Mouse (Mus musculus) limb, embryonic 11.5 days (tissue): ENCODE data around the gene Tor1a. TPM values are rescaled to one million over a fixed set of nuclear protein-coding genes. Genes with fewer than 3 reads are reported as not detected.
"Not testable (repeated sequence)": the region's sequence is repeated elsewhere in the genome, so short reads cannot be mapped to it uniquely, and the experiment has no call there.

Experiments used
- ATAC-seq: fragments of 200-750 bp; cut with Nextera tagmentation; 2 replicates; pipeline ENCODE4 v1.8.0; 2017; ENCODE audit warnings: low read depth; ENCODE audit not compliant: insufficient number of reproducible peaks, low FRiP score, low TSS enrichment
- DNase-seq: peaks from one replicate; pipeline ENCODE4 v3.0.0-alpha.2; 2015; ENCODE audit warnings: low spot score
- H3K27ac ChIP-seq: fragments of 300-500 bp; sonication (generic); replicated peaks from 2 replicates; pipeline ENCODE4 v1.5.1; 2014; ENCODE audit warnings: low read depth, mild to moderate bottlenecking, low read length
- H3K27me3 ChIP-seq: fragments of 300-500 bp; sonication (generic); 2 replicates; pipeline ENCODE4 v1.6.1; 2014; ENCODE audit warnings: mild to moderate bottlenecking, low read length, mixed read lengths; ENCODE audit not compliant: control insufficient read depth, insufficient read depth
- H3K36me3 ChIP-seq: fragments of 300-500 bp; sonication (generic); 2 replicates; pipeline ENCODE4 v1.6.1; 2014; ENCODE audit warnings: mild to moderate bottlenecking, low read length, moderate library complexity, mixed read lengths; ENCODE audit not compliant: control insufficient read depth, insufficient read depth
- H3K4me1 ChIP-seq: fragments of 300-500 bp; sonication (generic); 2 replicates; pipeline ENCODE4 v1.6.1; 2014; ENCODE audit warnings: low read length, mixed read lengths; ENCODE audit not compliant: control insufficient read depth, insufficient read depth
- H3K4me2 ChIP-seq: fragments of 300-500 bp; sonication (generic); 2 replicates; pipeline ENCODE4 v1.6.1; 2014; ENCODE audit warnings: low read depth, mild to moderate bottlenecking, moderate library complexity; ENCODE audit not compliant: severe bottlenecking
- H3K4me3 ChIP-seq: fragments of 300-500 bp; sonication (generic); 2 replicates; pipeline ENCODE4 v1.5.1; 2014; ENCODE audit warnings: low read depth, low read length
- H3K9ac ChIP-seq: fragments of 300-500 bp; sonication (generic); 2 replicates; pipeline ENCODE4 v1.6.1; 2014; ENCODE audit warnings: mild to moderate bottlenecking, low read length
- H3K9me3 ChIP-seq: fragments of 300-500 bp; sonication (generic); 2 replicates; pipeline ENCODE4 v1.6.1; 2016; ENCODE audit warnings: low read length; ENCODE audit not compliant: control insufficient read depth
- WGBS: fragments of 180-500 bp; shearing (Covaris S2); extraction: QIAGEN DNeasy Blood & Tissue Kit; methylation state at CpG from one replicate; pipeline ENCODE4 v1.1.7; 2014; 5-methylcytosine and 5-hydroxymethylcytosine counted together
- polyA plus RNA-seq: library from polyadenylated mRNA; unstranded; fragments of >200 nt; fragmentation: Nextera tagmentation; extraction: Ambion mirVana; gene quantifications from 2 replicates; pipeline ENCODE4 v1.2.1, GENCODE M21; 2014

Gene Tor1a
- polyA plus RNA-seq, 1 experiment from 2014 or later, result 83.5 TPM

DNA sequence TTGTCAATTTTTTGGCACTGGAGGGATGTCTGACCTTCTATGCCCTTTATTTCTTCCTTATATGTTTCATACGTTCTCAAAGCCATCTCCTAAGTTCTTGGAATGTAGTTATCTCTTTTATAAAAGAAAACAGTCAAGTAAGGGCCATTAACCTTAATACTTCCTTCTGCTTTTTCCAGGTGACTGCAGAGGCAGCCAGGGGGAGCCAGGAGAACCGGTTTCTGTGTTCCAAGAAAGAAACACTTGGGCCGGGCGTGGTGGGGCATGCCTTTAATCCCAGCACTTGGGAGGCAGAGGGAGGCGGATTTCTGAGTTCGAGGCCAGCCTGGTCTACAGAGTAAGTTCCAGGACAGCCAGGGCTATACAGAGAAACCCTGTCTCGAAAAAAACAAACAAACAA, 25.6 kb downstream of the Tor1a start:
- H3K9ac ChIP-seq, H3K27me3 ChIP-seq, H3K27ac ChIP-seq, H3K36me3 ChIP-seq, H3K4me2 ChIP-seq, H3K9me3 ChIP-seq, DNase-seq, ATAC-seq, H3K4me3 ChIP-seq, H3K4me1 ChIP-seq: not testable (repeated sequence)
- 54% methylated on average over 7 of the region's 7 CpGs for WGBS

DNA sequence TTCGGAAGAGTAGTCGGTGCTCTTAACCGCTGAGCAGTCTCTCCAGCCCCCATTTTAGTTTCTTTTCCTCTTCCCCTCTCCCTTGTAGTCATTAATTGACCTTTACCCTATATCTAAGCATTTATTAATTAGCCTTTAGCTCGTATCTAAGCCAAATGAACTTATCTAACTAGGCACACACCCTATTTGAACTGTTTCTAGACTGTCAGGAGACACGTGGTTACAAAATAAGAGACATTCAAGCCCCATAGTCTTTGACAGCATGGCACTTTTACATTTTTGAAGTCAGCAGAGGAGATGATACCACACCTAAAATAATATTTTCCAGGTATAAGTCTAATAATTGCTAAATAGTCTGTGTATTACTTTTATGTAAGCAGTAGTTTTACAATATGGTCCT, 26.1 kb downstream of the Tor1a start:
- DNase-seq (no peak), ATAC-seq (no peak)
- Histone ChIP-seq H3K9me3 (no peaks in the 10 kb centered on the region), H3K27me3 (no peaks in the 10 kb centered on the region), H3K4me3 (no peak overlapping the region), H3K4me1 (no peaks in the 10 kb centered on the region), H3K36me3 (no peaks in the 10 kb centered on the region), H3K4me2 (no peak overlapping the region), H3K27ac (no peak overlapping the region), H3K9ac (no peak overlapping the region)
- 87% methylated on average over 5 of the region's 5 CpGs for WGBS

DNA sequence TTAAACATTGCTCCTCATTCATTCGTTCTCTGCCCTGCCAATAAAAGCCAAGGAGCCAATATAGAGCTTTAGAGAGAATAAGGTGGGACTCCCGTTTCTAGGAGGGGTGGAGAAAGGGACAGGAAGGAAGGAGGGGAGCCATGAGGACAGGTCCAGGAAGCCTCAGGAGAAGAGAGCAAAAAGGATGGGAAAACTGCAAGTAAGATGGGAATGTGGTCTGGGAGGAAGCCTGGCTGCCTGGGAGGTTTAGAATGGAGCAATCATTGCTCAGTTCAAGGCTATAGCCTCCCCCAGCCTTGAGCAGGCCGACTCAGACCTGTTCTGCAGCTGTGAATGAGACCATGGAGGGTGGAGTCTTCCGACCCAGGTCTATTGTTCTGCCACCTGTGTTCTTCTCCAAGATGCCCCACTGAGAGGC, 29.1 kb downstream of the Tor1a start:
- H3K4me3 ChIP-seq, result no peak overlapping the region
- H3K27ac ChIP-seq, result no peak overlapping the region
- H3K4me2 ChIP-seq, result no peak overlapping the region
- WGBS, result 50% methylated on average over 4 of the region's 4 CpGs
- no peak for DNase-seq
- no peaks in the 10 kb centered on the region for H3K4me1 ChIP-seq
- ATAC-seq, result no peak
- no peaks in the 10 kb centered on the region for H3K9me3 ChIP-seq
- H3K27me3 ChIP-seq, result no peaks in the 10 kb centered on the region
- no peak overlapping the region for H3K9ac ChIP-seq
- H3K36me3 ChIP-seq, result no peaks in the 10 kb centered on the region

DNA sequence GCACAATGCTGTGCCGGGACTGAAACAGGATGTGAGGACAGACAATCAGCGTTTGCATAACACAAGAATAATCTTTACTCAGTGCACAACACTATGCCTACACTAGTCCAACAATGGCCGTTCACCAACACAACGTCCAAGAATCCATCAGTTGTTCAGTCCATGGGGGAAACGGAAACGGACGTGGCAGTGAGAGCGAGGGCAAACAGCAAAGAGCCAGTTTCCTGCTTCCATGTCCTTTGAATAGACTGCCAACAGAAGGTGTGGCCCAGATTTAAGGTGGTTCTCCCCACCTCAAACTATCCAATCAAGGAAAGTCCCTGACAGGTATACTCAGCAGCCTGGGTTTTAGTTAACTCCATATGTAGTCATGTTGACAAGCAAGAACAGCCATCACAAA, 30.0 kb downstream of the Tor1a start:
- H3K4me1 ChIP-seq, result no peaks in the 10 kb centered on the region
- no peaks in the 10 kb centered on the region for H3K9me3 ChIP-seq
- H3K9ac ChIP-seq, result no peak overlapping the region
- no peaks in the 10 kb centered on the region for H3K36me3 ChIP-seq
- no peak overlapping the region for H3K4me2 ChIP-seq
- ATAC-seq, result no peak
- no peak overlapping the region for H3K4me3 ChIP-seq
- H3K27me3 ChIP-seq, result no peaks in the 10 kb centered on the region
- no peak overlapping the region for H3K27ac ChIP-seq
- no peak for DNase-seq
- WGBS, result 89% methylated on average over 8 of the region's 8 CpGs

DNA sequence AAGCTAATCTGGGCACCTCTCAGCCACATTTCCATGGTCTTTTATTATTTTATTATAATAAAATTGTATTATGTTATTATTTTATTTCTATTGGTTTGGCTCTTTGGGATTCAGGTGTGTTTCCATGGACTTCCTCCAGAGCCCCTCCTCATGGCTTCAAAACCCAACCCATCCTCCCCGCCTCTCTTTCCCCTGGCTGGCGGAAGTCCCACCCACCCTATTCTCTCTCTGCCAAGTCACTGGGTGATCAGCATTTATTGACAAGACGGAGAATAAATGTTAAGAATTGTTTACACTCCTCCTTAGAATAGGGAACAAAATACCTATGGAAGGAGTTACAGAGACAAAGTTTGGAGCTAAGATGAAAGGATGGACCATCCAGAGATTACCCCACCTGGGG, 30.9 kb downstream of the Tor1a start:
- Histone ChIP-seq H3K4me3 (no peak overlapping the region), H3K27me3 (no peaks in the 10 kb centered on the region), H3K9ac (no peak overlapping the region), H3K36me3 (no peaks in the 10 kb centered on the region), H3K9me3 (no peaks in the 10 kb centered on the region), H3K4me2 (no peak overlapping the region), H3K4me1 (no peaks in the 10 kb centered on the region), H3K27ac (no peak overlapping the region)
- ATAC-seq (no peak), DNase-seq (no peak)
- WGBS, result 87% methylated on average over 3 of the region's 3 CpGs

DNA sequence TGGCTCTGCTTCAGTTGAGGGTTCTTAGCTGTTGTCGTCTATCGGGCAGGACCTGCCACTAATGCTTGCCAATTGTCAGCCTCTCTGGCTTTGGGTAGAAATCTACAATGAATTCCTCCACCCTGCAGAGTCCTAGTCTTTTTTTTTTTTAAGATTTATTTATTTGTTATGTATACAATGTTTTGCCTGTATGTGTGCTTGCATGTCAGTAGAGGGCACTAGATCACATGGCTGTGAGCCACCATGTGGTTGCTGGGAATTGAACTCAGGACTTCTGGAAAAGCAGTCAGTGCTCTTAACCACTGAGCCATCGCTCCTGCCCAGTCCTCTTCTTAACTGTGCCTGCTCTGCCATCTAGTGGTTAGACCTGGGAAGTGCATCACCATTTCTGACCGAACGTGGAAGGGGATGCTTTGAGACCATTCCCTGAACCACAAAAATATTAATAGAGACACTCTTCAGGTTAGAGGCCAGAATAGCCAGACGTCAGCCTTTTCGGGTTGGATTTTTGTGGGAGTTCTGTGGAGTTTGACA, 33.7 kb downstream of the Tor1a start:
- H3K4me1 ChIP-seq, result no peaks in the 10 kb centered on the region
- H3K4me2 ChIP-seq, result no peak overlapping the region
- ATAC-seq, result no peak
- DNase-seq, result peak; percentile 88
- 22% methylated on average over 7 of the region's 7 CpGs for WGBS
- H3K27ac ChIP-seq, result no peak overlapping the region
- H3K4me3 ChIP-seq, result no peak overlapping the region
- no peaks in the 10 kb centered on the region for H3K9me3 ChIP-seq
- no peak overlapping the region for H3K9ac ChIP-seq
- no peaks in the 10 kb centered on the region for H3K36me3 ChIP-seq
- no peaks in the 10 kb centered on the region for H3K27me3 ChIP-seq

DNA sequence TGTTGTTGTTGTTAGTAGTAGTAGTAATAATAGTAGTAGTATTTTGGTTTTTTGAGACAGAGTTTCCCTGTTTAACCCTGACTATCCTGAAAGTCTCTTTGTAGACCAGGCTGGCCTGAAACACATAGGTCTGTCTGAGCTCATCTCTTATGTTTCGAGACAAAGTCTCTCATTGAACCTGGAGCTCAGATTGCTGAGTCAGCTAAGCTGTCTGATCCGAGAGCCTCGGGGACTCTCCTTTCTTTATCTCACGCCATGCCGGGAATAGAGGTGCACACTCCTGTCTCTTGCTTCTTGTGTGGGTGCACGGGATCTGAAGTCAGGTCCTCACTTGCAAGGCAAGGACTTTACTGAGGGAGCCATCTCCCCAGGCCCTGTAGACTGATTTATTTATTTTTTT, 34.7 kb downstream of the Tor1a start:
- Histone ChIP-seq H3K4me2 (no peak overlapping the region), H3K36me3 (no peaks in the 10 kb centered on the region), H3K4me3 (no peak overlapping the region), H3K9ac (no peak overlapping the region), H3K4me1 (no peaks in the 10 kb centered on the region), H3K27ac (no peak overlapping the region), H3K9me3 (no peaks in the 10 kb centered on the region), H3K27me3 (no peaks in the 10 kb centered on the region)
- 81% methylated on average over 6 of the region's 6 CpGs for WGBS
- ATAC-seq (no peak), DNase-seq (no peak)

DNA sequence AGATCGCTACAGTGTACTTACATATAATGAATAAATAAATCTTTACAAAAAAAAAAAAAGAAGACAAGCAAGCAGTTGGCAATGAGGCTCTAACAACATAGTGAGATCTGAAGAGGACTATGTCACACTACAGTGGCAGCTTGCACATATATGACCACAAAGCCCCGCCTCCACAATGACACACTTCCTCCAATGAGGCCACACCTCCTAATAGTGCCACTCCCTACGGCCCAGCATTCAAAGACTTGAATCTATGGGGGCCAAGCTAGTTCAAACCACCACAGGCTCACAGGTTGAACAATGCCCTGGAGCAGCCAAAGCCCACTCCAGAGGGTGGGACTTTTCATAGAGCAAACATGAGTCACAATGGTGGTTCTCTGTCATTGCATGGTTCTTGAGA, 35.8 kb downstream of the Tor1a start:
- ATAC-seq (no peak), DNase-seq (no peak)
- H3K36me3 ChIP-seq, result no peaks in the 10 kb centered on the region
- H3K4me2 ChIP-seq, result no peak overlapping the region
- no peaks in the 10 kb centered on the region for H3K4me1 ChIP-seq
- H3K9ac ChIP-seq, result no peak overlapping the region
- WGBS, result 72% methylated on average over 3 of the region's 3 CpGs
- H3K27ac ChIP-seq, result no peak overlapping the region
- no peak overlapping the region for H3K4me3 ChIP-seq
- no peaks in the 10 kb centered on the region for H3K27me3 ChIP-seq
- no peaks in the 10 kb centered on the region for H3K9me3 ChIP-seq

DNA sequence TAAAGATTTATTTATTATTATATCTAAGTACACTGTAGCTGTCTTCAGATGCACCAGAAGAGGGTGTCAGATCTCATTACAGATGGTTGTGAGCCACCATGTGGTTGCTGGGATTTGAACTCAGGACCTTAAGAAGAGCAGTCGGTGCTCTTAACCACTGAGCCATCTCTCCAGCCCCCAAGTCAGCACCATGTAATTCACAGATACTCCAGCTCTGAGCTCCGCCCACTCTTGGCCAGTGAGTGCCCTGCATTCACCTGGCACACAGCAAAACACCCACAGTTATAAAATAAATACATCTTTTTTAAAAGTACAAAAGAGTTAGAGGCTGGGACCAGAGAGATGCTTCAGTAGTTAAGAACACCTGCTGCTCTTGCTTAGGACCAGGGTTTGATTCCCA, 36.9 kb downstream of the Tor1a start:
- WGBS, result 95% methylated on average over 2 of the region's 2 CpGs
- not testable (repeated sequence) for H3K27me3 ChIP-seq, H3K4me1 ChIP-seq, H3K27ac ChIP-seq, H3K9me3 ChIP-seq, H3K36me3 ChIP-seq, H3K9ac ChIP-seq, ATAC-seq, H3K4me3 ChIP-seq, DNase-seq, H3K4me2 ChIP-seq
